Mouse (Mus musculus): ENCODE data around the gene Lurap1.

Lurap1 gene

DNA sequence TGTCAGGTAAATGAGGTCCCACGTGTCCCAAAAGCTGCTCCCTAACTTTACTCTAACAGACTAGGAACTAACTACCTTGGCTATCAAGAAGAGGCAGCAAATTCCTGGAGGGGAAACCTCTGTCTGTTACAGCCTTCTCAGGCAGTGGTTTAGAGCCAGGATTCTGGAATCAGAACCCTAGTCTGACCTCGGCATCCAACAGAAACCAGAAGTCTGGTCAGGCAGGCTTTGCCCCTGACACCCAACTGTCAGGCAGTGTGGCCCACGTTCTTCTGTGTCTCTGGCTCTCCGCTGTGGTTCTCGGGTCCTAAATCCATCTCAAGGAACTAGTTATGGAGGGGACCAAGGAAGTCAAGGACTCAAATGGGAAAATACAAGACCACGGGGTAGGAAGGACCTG, at the start of gene Lurap1:
TSS of gene Lurap1 (minus strand) at position 101 of the 400 bp plus-strand sequence.
- no peak for DNase-seq (ENCODE audit: low spot score in 2 of 2)

DNA sequence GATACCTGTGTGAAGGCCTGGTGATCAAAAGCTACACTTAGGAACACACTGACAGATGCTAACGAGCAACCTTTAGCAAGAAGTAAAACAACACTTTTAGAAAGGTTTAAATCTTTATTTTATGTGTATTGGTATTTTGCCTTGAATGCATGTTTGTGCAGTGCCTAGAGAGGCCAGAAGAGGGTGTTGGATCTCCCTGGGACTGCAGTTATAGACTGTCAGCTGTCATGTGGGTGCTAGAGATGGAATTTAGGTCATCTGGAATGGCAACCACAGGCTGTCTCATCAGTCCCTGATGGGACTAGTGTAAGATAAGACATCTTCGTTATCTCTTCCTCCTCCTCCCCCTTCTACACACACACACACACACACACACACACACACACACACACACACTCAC, 47.3 kb upstream of the Lurap1 start:
- no peak for DNase-seq (ENCODE audit: low spot score in 2 of 2)

DNA sequence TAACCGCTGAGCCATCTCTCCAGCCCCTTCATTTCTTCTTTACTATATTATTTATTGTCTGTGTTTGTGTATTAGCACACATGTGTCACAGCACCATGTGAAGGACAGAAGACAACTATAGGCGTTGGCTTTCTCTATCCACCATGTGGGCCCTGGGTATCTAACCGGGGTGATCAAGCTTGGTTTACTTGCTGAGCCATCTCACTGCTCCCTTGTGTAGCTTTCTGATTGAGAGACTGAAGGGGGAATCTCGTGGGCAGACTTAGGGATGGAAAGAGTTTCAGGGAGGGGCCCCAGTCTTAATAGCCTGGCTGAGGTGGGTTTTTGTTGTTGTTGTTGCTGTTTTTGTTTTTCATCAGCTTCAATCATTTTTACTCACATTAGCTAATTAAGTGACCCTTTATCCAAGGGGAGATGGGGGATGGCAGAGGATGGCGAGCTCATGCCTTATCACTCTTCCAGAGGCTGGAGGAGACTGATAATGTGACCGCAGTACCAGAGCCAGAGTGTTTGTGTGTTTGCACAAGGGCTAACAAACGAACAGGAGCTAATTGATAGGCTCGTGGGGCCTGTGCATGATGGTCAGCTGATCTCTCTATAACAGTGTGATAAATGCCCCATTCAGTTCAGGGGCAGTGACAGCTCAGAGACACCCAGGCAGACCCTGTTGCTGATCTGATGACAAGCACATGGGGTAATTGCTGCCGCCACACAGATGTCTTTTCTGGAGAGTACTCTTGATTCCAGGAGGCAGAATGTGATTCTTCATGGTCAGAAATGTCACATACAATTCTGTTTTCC, 42.6 kb upstream of the Lurap1 start:
- no peak for DNase-seq (ENCODE audit: low spot score in 2 of 2)

- no peak for DNase-seq (ENCODE audit: low spot score in 2 of 2)
These were observed 41.2 kb upstream of the Lurap1 start for GRCm38 (mm10) chr4:116192286-116192835.

GRCm38 (mm10) chr4:116185083-116185482, 33.9 kb upstream of the Lurap1 start:
- no peak for DNase-seq (ENCODE audit: low spot score in 2 of 2)

DNA sequence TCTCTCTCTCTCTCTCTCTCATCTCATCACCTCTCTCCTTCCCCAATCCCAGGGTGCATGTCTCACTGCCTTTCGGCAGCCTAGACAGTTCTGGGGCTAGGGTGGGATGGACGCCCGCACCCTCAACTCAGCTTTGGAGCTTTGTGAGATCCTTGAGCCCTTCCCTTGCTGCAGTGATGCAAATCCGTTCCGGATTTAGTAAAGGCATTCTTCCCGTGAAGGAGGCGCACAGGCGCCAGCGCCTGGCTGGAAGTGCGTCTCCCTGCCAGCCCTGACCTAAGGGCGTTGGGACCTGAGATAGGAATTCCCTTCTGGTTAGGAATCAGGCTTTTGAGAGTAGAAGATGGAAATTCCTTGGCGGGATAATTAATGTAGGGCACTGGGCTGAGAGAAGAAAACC, 31.6 kb upstream of the Lurap1 start:
- DNase-seq (ENCODE audit: low spot score in 2 of 2): peak in 1 of 2 experiments; percentile 25

GRCm38 (mm10) chr4:116182079-116182478, 30.9 kb upstream of the Lurap1 start:
- no peak for DNase-seq (ENCODE audit: low spot score in 2 of 2)

DNA sequence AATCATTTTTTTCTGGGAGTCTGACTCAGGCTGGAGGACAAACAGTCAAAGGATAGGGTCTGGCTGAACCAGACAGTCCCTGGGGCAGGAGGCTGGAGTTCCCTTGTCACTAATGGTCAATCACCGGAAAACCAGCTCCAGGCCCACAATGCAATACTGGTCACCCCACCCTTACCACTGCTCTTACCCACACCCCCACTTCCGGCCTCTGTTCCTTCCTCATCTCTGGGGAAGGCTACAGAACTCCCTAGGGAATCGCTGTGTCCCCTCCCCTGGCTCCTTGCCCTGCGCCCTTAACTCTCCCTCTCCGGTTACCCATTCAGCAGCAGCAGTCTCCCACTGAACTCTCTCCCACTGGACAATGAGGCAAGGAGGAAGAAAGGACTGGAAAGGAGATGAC, 26.0 kb upstream of the Lurap1 start:
- peak in 1 of 2 experiments; percentile 59 for DNase-seq (ENCODE audit: low spot score in 2 of 2)

GRCm38 (mm10) chr4:116176543-116176988, 25.4 kb upstream of the Lurap1 start:
- DNase-seq (ENCODE audit: low spot score in 2 of 2): peak; percentile 69 to 91

- DNase-seq (ENCODE audit: low spot score in 2 of 2): no peak
These were observed 24.8 kb upstream of the Lurap1 start for GRCm38 (mm10) chr4:116175711-116176542.

DNA sequence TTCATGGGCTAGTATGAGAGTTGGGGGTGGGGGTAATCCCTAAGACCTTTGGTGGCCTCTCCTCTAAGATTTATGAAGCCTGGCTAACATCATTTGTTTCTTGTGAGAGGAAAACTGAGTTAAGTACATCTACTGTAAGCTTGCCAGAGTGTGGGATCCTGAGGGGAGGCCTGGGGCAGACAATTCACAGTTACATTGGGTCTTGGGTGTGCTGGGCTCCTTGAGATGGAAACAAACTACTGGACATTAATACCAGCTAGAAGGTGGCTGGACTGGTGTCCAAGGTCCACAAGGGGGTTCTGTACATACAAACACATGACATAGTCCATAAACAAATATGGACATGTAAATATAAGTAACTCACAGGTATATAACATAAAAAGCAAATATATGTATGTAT, 24.0 kb upstream of the Lurap1 start:
- no peak for DNase-seq (ENCODE audit: low spot score in 2 of 2)

GRCm38 (mm10) chr4:116174466-116175116, 23.5 kb upstream of the Lurap1 start:
- DNase-seq (ENCODE audit: low spot score in 2 of 2): no peak

DNA sequence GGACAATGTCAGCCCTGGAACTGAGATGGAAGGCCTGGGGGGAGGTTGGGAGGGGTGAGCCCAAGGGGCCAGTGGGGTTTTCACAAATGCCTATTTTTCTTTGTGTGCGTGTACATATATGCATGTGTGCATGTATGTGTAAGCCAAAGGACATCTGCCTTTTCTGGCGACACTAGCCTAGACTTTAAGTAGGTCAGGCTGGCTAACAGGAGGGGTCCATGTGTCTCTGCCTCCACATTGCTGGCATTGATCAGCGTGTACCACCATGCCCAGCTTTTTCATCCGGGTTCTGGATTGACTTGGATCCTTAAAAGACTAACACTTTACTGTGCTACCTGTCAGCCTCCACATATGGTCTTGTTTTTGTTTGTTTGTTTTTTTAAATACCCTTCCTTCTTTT, 22.6 kb upstream of the Lurap1 start:
- no peak for DNase-seq (ENCODE audit: low spot score in 2 of 2)

GRCm38 (mm10) chr4:116173072-116173471, 21.9 kb upstream of the Lurap1 start, which contains the start of the genes 1700042G07Rik and Gm49337:
Gene 1700042G07Rik (plus strand): TSS chr4:116173372.
Gene Gm49337 (plus strand): TSS chr4:116173384.
- no peak for DNase-seq (ENCODE audit: low spot score in 2 of 2)

DNA sequence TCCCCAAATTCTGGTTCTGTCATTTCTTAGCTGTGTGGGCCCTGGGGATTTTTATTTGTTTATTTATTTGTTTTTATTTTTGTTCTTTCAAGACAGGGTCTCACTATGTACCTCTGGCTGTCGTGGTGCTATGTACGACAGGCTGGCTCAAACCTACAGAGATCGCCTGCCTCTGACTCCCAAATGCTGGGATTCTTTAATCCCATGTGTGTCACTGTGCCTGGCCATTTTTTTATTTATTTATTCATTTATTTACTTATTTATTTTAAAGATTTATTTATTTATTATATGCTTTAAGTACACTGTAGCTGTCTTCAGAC, 18.2 kb upstream of the Lurap1 start:
- DNase-seq (ENCODE audit: low spot score in 2 of 2): no peak

DNA sequence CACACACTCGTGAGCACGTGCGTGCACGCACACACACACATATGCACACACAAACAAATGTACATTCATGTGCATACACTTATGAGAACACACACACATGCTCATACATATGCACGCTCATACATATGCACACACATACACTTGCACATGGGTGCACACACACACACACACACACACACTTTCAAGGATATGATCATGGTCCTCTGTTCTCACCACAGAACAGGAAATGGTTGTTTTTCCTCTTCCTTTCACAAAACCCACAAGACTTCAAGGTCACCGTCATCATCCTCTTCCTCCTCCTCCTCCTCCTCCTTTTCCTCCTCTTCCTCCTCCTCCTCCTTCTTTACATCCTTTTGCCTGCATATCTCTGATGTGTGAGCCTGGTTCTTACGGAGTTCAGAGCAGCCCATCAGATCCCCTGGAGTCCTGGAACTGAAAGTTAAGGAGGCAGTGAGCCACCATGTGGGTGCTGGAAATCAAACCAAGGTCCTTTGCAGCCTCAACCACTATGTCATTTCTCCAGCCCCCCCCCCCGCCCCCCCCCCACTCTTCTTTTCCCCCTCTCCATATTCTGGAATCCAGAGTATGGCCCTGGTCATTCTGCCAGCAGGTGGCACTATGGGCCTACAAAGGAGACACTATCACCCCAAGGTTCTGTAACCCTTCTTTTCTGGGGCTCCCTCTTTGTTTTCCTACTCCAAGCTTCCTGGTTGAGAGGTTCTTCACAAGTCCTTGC, 17.6 kb upstream of the Lurap1 start:
- DNase-seq (ENCODE audit: low spot score in 2 of 2): peak; percentile 54 to 81

DNA sequence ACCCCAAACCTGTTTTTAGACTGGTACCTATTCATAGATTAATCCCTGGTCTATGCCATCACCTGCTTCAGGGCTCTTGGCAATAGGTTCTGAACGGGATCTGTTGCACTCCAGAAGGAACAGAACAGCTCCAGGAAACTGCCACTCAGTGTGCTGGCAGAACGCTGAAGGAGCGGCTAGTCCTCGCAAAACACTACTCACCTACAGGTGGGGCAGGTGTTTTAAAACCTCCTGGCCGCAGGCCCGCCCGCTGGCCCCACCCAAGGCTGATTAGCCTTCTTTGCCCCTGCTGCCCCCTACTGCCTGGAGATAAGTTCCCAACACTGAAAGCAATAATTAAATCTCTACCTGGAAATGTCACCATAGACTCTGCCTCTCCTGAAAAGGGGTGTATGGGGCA, 16.3 kb upstream of the Lurap1 start, which contains the start of gene Tspan1:
TSS of gene Tspan1 (minus strand) at position 198 of the 400 bp plus-strand sequence.
- DNase-seq (ENCODE audit: low spot score in 2 of 2): no peak

DNA sequence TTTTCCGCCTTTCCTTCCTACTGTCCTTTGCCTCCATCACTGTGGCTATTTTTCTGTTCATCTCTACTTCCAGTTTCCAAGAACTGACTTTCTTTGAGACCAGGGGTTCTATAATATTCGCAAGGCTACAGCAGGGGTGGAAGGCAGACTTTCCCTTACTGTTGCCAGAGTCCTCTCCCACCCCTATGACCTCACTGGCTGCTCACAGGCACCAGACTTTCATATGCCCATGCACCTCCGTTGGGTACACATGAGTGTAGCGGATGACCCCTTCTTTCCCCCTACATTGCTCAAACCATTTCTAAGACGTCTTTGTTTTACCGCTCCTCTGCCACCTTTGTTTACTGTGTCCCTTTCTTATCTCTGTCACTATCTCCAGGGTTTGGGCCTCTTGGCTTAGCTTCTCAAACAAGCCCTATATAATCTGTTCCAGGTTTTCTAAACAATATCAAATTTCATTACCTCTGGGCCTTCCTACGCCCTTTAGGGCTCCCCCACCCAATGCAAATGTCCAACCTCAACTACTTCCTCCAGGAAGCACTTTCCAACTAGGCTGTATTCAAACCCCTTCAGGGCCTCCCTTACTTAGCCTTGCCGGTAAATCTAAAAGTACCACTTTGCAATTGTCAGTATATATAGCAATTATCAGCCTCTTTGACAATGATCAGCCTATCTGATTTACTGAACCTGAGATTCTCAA, 14.7 kb upstream of the Lurap1 start:
- no peak for DNase-seq (ENCODE audit: low spot score in 2 of 2)

GRCm38 (mm10) chr4:116164759-116165554, 13.8 kb upstream of the Lurap1 start:
- DNase-seq (ENCODE audit: low spot score in 2 of 2): no peak

GRCm38 (mm10) chr4:116162142-116162541, 11.0 kb upstream of the Lurap1 start:
- no peak for DNase-seq (ENCODE audit: low spot score in 2 of 2)
